Mouse (Mus musculus): ENCODE results near the gene Pusl1. TPM values are rescaled to one million over a fixed set of nuclear protein-coding genes. Genes with fewer than 3 reads are reported as not detected.

Pusl1 gene
- total and polyA plus RNA-seq, 3 experiments = 16.6 to 135 (median 27.9) TPM

DNA sequence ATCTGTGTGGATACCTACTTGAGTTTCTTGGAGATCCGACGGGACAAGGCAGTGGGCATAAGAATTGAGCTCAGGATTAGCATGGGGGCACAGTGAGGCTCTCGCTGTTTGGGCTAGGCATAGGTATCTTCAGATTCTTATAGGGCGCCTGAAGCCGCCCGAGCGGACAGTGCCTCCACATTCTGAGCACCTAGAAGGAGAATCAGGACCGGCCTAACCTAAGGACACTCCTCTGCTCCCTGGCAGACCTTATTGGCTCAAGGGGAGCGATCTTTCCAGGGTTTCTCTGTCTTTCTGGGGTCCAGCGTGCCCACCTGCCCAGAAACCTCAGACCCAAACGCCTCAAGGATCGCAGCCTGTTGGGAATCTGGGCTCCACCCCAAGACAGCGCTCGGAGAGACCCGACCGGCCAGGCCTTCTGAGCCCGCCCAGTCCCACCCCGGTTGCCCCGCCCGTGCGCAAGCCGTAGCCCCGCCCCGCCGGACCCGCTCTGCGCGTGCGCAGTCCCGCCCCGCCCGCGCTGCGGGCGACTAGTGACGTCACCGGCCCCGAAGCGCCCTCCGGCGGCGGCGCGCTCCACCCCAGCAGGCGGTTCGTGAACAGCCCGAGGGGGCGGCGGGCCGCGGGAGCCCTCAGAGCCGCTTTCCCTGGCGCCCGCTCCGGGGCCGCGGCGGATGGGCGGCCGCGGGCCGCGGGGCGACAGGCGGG is 44.6 kb downstream of the Pusl1 start, which contains the start of gene Dvl1:
TSS of gene Dvl1 (plus strand) at position 532 of the 708 bp plus-strand sequence.
- peaks cover 7% of the 10 kb centered on the region for H3K27me3 ChIP-seq (ENCODE audit: insufficient read depth, low read length)
- TF ChIP-seq POLR2AphosphoS5 (IDR thresholded peaks at IDR 0.05; ENCODE audit: insufficient replicate concordance, low read depth, low read length) = no peak
- TF ChIP-seq CTCF (IDR thresholded peaks at IDR 0.05; ENCODE audit: low read depth, low read length) = no peak
- TF ChIP-seq GATA2 (IDR thresholded peaks at IDR 0.05; ENCODE audit: borderline replicate concordance, low read depth, low read length) = no peak
- TF ChIP-seq GATA1 (IDR thresholded peaks at IDR 0.05; ENCODE audit: borderline replicate concordance, low read length) = no peak
- no peak for TF ChIP-seq TAL1 (conservative IDR thresholded peaks at IDR 0.05; ENCODE audit: low read depth, low read length)
- no peaks in the 10 kb centered on the region for H3K9me3 ChIP-seq (replicated peaks)
- peak; percentile 90 for DNase-seq (ENCODE audit: low spot score)
- H3K4me1 ChIP-seq (ENCODE audit: insufficient read depth, low read depth, low read length) = peaks cover 48% of the 10 kb centered on the region
- peak within 1 kb of the TSS; percentile 91 for H3K4me3 ChIP-seq (ENCODE audit: low read depth, low read length)
- peaks cover 36% of the 10 kb centered on the region for H3K36me3 ChIP-seq (replicated peaks)
- ATAC-seq (ENCODE audit: extremely low read depth, insufficient number of reproducible peaks, low FRiP score, poor library complexity, severe bottlenecking) = peak; percentile 74

DNA sequence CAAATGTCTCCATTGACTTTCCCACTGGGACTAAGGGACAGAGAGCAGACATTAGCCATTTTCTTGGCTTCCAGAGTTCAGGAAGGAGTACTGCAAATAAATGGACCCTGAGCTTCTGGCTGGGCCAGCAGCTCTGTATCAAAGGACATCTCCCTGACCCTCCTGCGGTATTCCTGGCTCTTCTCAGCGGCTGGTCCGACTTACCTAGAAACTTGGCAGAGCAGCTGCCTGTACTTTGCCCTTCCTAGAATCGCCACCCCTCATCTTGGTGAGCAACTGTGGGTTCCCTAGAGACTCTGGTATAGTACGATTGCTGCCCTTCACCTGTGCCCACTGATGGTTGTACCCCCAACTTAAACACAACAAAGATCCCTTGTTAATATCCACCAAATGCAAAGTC is 48.4 kb downstream of the Pusl1 start:
- no peaks in the 10 kb centered on the region for H3K36me3 ChIP-seq (replicated peaks)
- no peak for ATAC-seq (ENCODE audit: extremely low read depth, insufficient number of reproducible peaks, low FRiP score, poor library complexity, severe bottlenecking)

DNA sequence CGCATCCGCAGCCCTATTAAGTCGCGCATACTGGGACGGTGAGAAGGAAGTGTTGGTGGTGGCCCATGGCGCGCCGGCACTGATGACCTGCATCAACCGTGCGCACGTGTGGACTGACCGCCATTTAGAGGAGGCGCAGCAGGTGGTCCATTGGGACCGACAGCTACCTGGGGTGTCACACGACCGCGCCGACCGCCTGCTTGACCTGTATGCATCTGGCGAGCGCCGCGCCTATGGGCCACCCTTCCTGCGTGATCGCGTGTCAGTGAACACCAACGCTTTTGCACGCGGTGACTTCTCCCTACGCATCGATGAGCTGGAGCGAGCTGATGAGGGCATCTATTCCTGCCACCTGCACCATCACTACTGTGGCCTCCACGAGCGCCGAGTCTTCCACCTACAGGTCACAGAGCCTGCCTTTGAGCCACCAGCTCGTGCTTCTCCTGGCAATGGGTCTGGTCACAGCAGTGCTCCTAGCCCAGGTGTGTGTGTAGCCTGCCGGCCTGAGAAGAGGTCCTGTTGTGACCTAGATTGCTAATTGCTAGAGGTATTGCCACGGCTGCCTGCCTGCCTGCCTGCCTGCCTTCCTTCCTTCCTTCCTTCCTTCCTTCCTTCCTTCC is 49.8 kb downstream of the Pusl1 start:
- no peaks in the 10 kb centered on the region for H3K36me3 ChIP-seq (replicated peaks)
- DNase-seq (ENCODE audit: low spot score) = no peak
- no peak for TF ChIP-seq CTCF (IDR thresholded peaks at IDR 0.05; ENCODE audit: low read depth, low read length)
- no peak for TF ChIP-seq TAL1 (conservative IDR thresholded peaks at IDR 0.05; ENCODE audit: low read depth, low read length)
- no peak for TF ChIP-seq GATA1 (IDR thresholded peaks at IDR 0.05; ENCODE audit: borderline replicate concordance, low read length)
- TF ChIP-seq GATA2 (IDR thresholded peaks at IDR 0.05; ENCODE audit: borderline replicate concordance, low read depth, low read length) = no peak
- TF ChIP-seq POLR2AphosphoS5 (IDR thresholded peaks at IDR 0.05; ENCODE audit: insufficient replicate concordance, low read depth, low read length) = no peak
- H3K9me3 ChIP-seq (replicated peaks) = peaks cover 5% of the 10 kb centered on the region; the same call in 1 of the 2 replicates
- peaks cover 33% of the 10 kb centered on the region for H3K27me3 ChIP-seq (ENCODE audit: insufficient read depth, low read length)
- peaks cover 31% of the 10 kb centered on the region for H3K4me1 ChIP-seq (ENCODE audit: insufficient read depth, low read depth, low read length)
- H3K4me3 ChIP-seq (ENCODE audit: low read depth, low read length) = no peak overlapping the region; the same call in 1 of the 2 replicates
- no peak for ATAC-seq (ENCODE audit: extremely low read depth, insufficient number of reproducible peaks, low FRiP score, poor library complexity, severe bottlenecking)

More for the DNA sequence above, 48.4 kb downstream of the Pusl1 start:
- no peak for DNase-seq (ENCODE audit: low spot score)
- H3K4me1 ChIP-seq (ENCODE audit: insufficient read depth, low read depth, low read length) = peaks cover 42% of the 10 kb centered on the region
- H3K4me3 ChIP-seq (ENCODE audit: low read depth, low read length) = no peak overlapping the region
- TF ChIP-seq TAL1 (conservative IDR thresholded peaks at IDR 0.05; ENCODE audit: low read depth, low read length) (no peak), GATA1 (IDR thresholded peaks at IDR 0.05; ENCODE audit: borderline replicate concordance, low read length) (no peak), CTCF (IDR thresholded peaks at IDR 0.05; ENCODE audit: low read depth, low read length) (no peak), GATA2 (IDR thresholded peaks at IDR 0.05; ENCODE audit: borderline replicate concordance, low read depth, low read length) (no peak), POLR2AphosphoS5 (IDR thresholded peaks at IDR 0.05; ENCODE audit: insufficient replicate concordance, low read depth, low read length) (no peak)
- peaks cover 33% of the 10 kb centered on the region for H3K27me3 ChIP-seq (ENCODE audit: insufficient read depth, low read length)
- H3K9me3 ChIP-seq (replicated peaks) = peaks cover 5% of the 10 kb centered on the region; the same call in 1 of the 2 replicates

DNA sequence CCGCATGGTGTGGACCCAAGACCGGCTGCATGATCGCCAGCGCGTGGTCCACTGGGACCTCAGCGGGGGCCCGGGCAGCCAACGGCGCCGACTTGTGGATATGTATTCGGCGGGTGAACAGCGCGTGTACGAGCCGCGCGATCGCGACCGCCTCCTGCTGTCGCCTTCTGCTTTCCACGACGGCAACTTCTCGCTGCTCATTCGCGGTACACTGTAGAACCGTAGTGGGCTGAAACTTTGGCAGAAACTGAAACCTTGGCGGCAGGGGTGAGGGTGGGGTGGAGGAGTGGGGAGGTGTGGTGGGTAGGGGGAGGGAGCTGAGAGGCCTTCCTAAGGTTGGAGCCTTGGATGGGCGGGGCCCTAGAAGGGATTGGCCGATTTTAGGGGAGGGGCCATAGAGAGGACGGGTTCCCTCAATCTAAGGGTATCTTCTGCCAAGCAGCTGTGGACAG is 50.6 kb downstream of the Pusl1 start:
- DNase-seq (ENCODE audit: low spot score) (peak; percentile 24), ATAC-seq (ENCODE audit: extremely low read depth, insufficient number of reproducible peaks, low FRiP score, poor library complexity, severe bottlenecking) (peak; percentile 63; the same call in 1 of the 2 replicates)
- Histone ChIP-seq H3K36me3 (replicated peaks) (no peaks in the 10 kb centered on the region), H3K9me3 (replicated peaks) (peaks cover 5% of the 10 kb centered on the region; the same call in 1 of the 2 replicates), H3K4me1 (ENCODE audit: insufficient read depth, low read depth, low read length) (peaks cover 27% of the 10 kb centered on the region), H3K4me3 (ENCODE audit: low read depth, low read length) (peak overlapping the region; percentile 68), H3K27me3 (ENCODE audit: insufficient read depth, low read length) (peaks cover 33% of the 10 kb centered on the region)
- no peak for TF ChIP-seq CTCF (IDR thresholded peaks at IDR 0.05; ENCODE audit: low read depth, low read length)
- no peak for TF ChIP-seq GATA1 (IDR thresholded peaks at IDR 0.05; ENCODE audit: borderline replicate concordance, low read length)
- TF ChIP-seq POLR2AphosphoS5 (IDR thresholded peaks at IDR 0.05; ENCODE audit: insufficient replicate concordance, low read depth, low read length) = no peak
- no peak for TF ChIP-seq TAL1 (conservative IDR thresholded peaks at IDR 0.05; ENCODE audit: low read depth, low read length)
- no peak for TF ChIP-seq GATA2 (IDR thresholded peaks at IDR 0.05; ENCODE audit: borderline replicate concordance, low read depth, low read length)

DNA sequence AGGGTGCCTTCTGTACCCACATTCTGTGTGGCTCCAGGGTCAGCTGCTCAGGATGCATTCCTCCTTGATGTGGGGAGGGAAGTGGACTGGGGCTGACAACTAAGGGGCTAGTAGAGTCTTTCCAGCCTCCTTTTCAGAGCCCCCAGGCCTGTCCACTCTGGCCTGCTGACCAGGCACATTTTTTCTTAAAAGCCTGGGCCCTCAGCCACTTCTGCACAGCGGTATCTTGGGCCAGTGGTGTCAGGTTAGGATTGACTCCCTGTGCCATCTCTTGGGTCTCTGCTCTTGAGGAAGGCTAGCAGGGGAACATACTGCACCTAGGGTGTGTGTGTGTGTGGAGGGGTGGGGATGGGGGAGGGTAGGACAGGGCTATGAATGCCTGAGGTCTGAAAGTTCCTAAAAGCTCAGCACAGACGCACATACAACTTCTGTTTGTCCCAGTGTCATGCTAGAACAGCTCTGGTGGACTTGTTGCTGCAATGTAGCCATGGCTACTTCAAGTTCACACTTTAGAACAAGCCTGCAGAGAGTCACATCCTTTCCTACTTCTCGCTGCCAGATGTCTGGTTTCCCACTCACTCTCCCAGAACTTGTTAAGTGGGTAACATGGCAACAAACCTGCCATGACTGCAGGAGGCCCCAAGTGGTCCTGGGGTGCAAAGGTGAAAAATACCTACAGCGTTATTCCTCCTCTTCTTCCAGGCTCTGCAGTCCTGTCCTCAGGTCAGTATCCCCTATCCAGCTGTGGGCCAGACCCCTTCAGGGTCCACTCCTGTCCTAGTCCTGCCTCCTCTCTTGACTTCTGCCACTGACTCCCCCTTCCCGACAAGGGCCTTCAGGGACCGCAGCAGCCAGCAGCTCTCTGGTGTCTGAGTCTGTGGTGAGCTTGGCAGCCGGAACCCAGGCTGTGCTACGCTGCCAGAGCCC is 51.2 kb downstream of the Pusl1 start:
- H3K4me1 ChIP-seq (ENCODE audit: insufficient read depth, low read depth, low read length) = peaks cover 27% of the 10 kb centered on the region
- ATAC-seq (ENCODE audit: extremely low read depth, insufficient number of reproducible peaks, low FRiP score, poor library complexity, severe bottlenecking) (no peak), DNase-seq (ENCODE audit: low spot score) (no peak)
- H3K27me3 ChIP-seq (ENCODE audit: insufficient read depth, low read length) = peaks cover 33% of the 10 kb centered on the region
- H3K9me3 ChIP-seq (replicated peaks) = peaks cover 5% of the 10 kb centered on the region; the same call in 1 of the 2 replicates
- peak overlapping the region; percentile 68 for H3K4me3 ChIP-seq (ENCODE audit: low read depth, low read length)
- TF ChIP-seq TAL1 (conservative IDR thresholded peaks at IDR 0.05; ENCODE audit: low read depth, low read length) (no peak), GATA1 (IDR thresholded peaks at IDR 0.05; ENCODE audit: borderline replicate concordance, low read length) (no peak), CTCF (IDR thresholded peaks at IDR 0.05; ENCODE audit: low read depth, low read length) (no peak), GATA2 (IDR thresholded peaks at IDR 0.05; ENCODE audit: borderline replicate concordance, low read depth, low read length) (no peak), POLR2AphosphoS5 (IDR thresholded peaks at IDR 0.05; ENCODE audit: insufficient replicate concordance, low read depth, low read length) (no peak)
- H3K36me3 ChIP-seq (replicated peaks) = peaks cover 2% of the 10 kb centered on the region
